In genomic region chr4:31918717-31919116, GRCm38 (mm10) we compare ENCODE assay signal across 28 mouse cellular contexts.
"Had no signal": no experiment of that assay in that cellular context is flagged by ENCODE, and none has a peak within 500 bp of the region (broad histone marks: within the 10 kb centered on the region; RNA-seq: fewer than 3 reads in every experiment).

No protein-coding gene starts in this region.

- H3K4me3 ChIP-seq: embryonic facial prominence, embryonic 10.5 days; embryonic facial prominence, embryonic 12.5 days; embryonic facial prominence, embryonic 13.5 days; embryonic facial prominence, embryonic 15.5 days; erythroblast, embryonic 14.5 days; forebrain, embryonic 10.5 days; forebrain, embryonic 12.5 days; forebrain, embryonic 13.5 days; forebrain, embryonic 15.5 days; gastrocnemius, adult 2 months; heart, adult 2 months had no signal

- H3K4me2 ChIP-seq: embryonic facial prominence, embryonic 12.5 days; embryonic facial prominence, embryonic 13.5 days; embryonic facial prominence, embryonic 15.5 days; forebrain, embryonic 12.5 days; forebrain, embryonic 13.5 days; forebrain, embryonic 15.5 days had no signal

- DNase-seq: cerebellum, adult 2 months; cerebellum, adult 8-10 months; cerebellum, adult 9-10 months; cerebellum, adult 9-11 months; cerebellum, postnatal 10 days; cerebellum, postnatal 14 days; cerebellum, postnatal 25 days; cerebellum, postnatal 36 days; embryo, embryonic 11 days; forebrain, postnatal 0 days; gastrocnemius, adult 2 months; gastrocnemius, postnatal 10 days; gastrocnemius, postnatal 14 days; gastrocnemius, postnatal 25 days; gastrocnemius, postnatal 36 days; heart, adult 18-20 months; heart, adult 2 months had no signal

- H3K9ac ChIP-seq: embryonic facial prominence, embryonic 12.5 days; embryonic facial prominence, embryonic 13.5 days; embryonic facial prominence, embryonic 15.5 days; forebrain, embryonic 12.5 days; forebrain, embryonic 13.5 days; forebrain, embryonic 15.5 days; forebrain, postnatal 0 days had no signal

- H3K36me3 ChIP-seq: embryonic facial prominence, embryonic 10.5 days; embryonic facial prominence, embryonic 12.5 days; embryonic facial prominence, embryonic 13.5 days; embryonic facial prominence, embryonic 15.5 days; forebrain, embryonic 10.5 days; forebrain, embryonic 12.5 days; forebrain, embryonic 15.5 days had no signal

- ATAC-seq: forebrain, embryonic 13.5 days; forebrain, embryonic 14.5 days; forebrain, embryonic 15.5 days; forebrain, embryonic 16.5 days; forebrain, postnatal 0 days had no signal

- H3K27ac ChIP-seq: embryonic facial prominence, embryonic 10.5 days; embryonic facial prominence, embryonic 12.5 days; embryonic facial prominence, embryonic 13.5 days; embryonic facial prominence, embryonic 15.5 days; forebrain, embryonic 10.5 days; forebrain, embryonic 12.5 days; forebrain, embryonic 13.5 days; forebrain, embryonic 15.5 days; gastrocnemius, adult 2 months; heart, adult 2 months had no signal

- H3K4me1 ChIP-seq: embryonic facial prominence, embryonic 12.5 days; embryonic facial prominence, embryonic 13.5 days; forebrain, embryonic 13.5 days; forebrain, embryonic 15.5 days had no signal

- H3K27me3 ChIP-seq: embryonic facial prominence, embryonic 12.5 days; forebrain, embryonic 15.5 days had no signal

- H3K9me3 ChIP-seq: embryonic facial prominence, embryonic 10.5 days; embryonic facial prominence, embryonic 12.5 days; embryonic facial prominence, embryonic 13.5 days; embryonic facial prominence, embryonic 15.5 days; forebrain, embryonic 10.5 days; forebrain, embryonic 12.5 days; forebrain, embryonic 13.5 days; forebrain, embryonic 15.5 days had no signal
